Mouse (Mus musculus) adrenal gland, adult (tissue): ENCODE measurements at regions not wholly inside any gene's neighbourhood (a gene's known extent, or its start where the extent isn't known, plus 50 kb on each side); places are given as distances from the start of the nearest gene placed in this dataset.

Source experiments
- DNase-seq, 2 experiments: peaks; one replicate each; pipeline ENCODE4 v3.0.0; 2022 to 2023; ENCODE audit warnings: low spot score in 1 of 2; ENCODE audit not compliant: inconsistent age in 2 of 2

DNA sequence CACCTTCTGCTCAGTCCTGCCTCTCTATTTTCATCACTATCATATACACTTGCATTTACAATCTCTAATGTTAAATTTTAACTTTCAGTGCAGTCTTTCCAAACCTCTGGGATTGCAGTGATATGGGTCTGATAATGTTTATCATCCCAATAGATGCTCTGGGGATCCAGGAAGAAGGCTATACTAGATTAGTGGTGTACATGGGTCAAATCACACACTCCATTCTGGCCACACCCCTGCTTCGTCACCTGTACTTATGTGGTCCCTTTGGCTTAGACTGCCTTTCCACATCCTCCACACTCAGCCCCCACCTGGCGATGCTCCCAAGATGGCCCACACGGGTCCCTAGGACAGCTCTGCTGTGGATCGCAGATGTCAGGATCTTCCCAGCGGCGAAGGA, 76.2 kb upstream of the Hes1 start:
- no peak for DNase-seq

DNA sequence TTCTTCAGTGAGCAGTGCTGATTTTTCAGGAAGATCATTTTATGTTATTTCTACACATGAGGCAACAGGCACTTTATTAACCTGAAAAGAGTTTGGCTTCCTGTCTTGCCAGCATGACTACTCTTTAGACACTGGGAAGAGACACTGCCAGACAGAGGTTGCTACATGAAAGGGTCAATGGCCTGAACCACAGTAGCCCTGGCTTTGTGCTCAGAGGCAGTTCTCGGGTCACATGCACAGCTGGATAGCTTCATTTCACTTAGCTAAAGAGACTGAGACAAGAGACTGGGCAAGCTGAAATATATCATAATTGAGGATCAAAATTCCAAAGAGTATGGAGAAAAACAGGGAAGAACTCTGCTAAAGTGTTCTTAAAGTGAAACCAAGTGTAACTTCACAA, 74.9 kb upstream of the Hes1 start:
- DNase-seq, result no peak

DNA sequence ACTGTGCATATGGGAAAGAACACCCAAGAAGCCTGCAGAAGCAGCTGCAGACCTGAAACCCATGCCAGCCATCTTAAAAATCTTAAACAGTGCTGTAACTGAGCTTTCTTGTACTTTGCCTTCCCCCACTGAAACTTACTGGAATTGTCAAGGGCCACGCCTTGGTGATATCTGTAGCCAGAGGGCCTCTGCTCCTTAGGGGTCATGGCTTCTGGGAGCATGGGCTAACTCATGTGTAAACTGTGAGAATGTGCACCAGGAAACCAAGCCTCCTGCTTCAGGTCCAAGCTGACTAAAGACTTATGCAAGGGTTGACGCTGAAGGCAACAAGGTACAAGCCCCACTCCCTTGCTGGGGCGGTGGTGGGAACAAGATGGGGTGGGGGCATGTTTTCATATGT, 73.8 kb upstream of the Hes1 start:
- no peak for DNase-seq

DNA sequence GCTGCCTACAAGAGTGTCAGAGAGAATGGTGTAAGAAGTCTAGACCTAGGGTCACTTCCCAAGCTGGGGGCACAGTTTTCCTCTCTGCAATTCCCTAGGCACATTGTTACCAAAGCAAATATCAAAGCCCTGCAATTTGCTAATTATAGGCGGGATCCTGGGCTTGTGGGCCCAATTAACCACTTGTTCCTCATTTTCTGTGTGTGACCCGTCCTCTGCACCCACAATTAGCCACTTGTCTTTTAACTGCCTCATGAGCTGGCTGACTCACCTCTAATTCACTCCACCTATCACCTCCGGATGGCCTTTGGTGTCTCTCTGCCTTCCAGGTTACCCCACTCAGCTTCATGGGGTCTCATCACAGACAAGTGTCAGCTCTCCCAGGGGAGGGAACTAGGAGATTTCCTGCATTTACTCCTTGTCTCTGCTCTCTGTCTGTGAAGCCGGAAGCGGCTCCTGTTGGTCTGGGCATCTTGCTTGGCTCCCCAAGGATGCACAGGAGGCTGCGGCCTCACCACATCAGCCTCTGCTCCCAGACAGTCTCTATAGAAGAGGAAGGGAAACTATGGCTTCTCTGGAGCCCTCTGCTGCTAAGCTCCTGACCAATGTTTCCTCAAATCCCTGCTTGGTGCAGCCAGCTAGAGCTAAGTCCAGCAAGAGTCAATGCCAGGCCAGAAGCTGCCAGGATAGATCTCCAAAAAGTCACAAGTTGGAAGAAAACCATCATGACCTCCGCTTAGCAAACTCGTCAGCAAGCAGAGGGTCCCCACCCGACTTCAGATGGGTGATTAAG, 73.2 kb upstream of the Hes1 start:
- DNase-seq, result no peak

DNA sequence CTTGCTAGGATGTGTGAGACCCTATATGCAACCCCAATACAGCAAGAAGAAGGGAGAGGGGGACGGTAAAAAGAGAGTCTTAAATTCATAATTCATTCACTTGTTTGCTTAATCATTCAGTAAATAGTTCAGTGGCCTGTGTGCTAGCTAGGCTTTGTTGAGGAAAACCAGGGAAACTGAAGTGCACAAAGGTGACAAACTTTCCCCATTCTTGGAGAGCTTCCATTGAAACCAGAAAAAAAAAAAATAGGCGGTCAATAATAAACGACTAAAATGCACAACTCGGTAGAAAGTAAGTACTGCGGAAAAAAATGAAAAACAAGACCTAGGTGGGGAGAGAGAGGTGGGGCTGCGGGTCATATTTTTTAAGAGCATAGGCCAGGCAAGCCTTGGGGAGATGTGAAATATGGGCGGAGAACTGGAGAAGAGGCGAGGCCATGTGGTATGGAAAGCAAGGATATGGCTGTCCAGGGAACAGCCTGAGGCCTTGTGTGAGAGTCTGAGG, 72.3 kb upstream of the Hes1 start:
- DNase-seq, result no peak

DNA sequence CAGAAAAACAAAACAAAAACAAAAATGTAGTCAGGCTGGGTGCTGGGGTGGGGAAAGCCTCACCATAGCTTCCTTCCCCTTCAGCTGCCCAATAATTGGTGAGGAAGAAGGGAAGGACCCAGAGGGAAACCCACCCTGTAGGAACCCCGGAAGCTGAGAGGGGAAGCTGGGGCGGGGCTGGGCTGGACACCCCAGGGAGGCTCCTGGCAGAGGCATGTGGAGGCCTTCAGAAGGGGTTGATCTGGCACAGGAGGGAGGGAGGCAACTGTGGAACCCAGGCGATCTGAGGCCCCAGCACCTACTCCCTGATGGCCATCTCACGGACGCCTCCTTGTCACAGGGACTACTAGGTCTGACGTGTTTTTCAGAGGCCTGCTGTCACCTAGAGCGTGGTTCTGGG, 71.1 kb upstream of the Hes1 start:
- no peak for DNase-seq

DNA sequence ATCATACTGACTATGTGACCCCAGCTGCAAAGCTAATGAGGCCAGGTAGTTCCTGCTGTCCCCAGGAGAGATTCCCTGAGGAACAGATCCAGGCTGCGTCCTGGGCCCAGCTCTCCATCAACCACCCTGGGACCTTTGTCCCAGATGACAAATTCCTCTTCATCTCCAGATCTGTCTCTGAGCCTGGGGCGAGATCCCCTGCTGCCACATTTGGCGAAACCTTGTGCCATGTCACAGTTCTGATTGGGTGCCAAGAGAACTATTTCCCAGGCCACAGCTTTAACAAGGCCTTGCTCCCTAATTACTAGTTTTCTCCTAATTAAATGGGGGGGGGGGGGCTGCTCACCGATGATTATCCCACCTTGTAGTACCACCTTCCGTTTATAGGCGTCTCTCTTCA, 70.6 kb upstream of the Hes1 start:
- no peak for DNase-seq

DNA sequence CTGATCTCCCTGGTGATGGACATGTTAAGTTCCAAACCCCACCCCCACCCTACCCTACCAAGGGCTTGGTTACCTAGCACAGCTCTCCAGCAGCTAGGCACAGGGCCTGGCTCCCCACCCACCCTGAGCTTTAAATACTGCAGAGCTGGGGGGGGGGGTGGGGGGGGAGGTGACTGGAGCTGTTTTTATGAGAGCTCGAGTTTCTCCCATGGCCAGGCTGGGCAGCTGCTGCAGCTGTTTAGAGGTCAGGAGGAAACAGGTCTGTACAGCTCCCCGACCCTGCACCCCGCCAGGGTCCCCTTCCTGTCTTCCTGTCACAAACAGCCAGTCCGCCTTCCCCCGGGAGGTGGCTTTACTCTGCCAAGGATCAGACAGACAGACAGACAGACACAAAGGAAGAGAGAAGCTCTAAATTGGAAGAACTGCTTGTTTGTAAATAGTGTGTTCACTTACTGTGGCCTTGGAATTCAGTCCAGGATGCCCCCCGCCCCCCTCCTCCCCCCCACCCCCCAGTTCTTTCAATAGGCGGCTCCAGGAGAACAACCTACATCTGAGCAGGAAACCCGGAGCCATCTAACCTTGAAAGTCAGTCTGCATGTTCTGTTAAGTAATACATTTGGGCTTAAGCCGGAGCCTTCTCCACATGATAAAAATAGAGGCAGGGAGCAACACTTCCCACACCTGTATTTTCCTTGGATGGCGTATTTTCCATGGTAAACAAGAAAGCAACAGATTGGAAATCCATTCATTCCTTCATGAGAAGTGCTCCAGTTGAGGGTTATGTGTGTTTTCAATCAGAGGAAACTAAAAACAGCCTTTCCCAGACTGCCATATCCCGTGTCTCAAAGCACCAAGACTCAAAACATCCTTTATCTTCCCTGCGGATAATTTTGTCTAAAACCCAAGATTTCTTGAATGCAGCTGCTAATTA, 67.8 kb upstream of the Hes1 start:
- DNase-seq, result peak; percentile 54 to 64

DNA sequence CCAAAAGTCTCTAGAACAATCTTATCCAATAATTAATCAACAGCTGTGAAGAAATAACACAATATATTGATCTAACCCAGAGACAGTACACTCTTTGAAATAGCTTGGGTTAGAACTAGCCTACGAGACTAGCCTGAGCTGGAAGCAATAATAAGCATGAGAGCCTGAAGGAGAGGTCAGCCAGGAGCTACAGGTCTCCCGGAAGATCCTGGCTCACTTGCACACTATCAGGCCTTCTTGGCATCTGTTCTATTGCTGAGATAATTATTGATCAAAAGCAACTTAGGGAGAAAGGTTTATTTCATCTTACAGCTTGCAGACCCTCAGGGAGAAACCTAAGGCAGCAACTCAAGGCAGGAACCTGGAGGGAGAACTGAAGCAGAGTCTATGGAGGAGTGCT, 64.0 kb upstream of the Hes1 start:
- no peak for DNase-seq

DNA sequence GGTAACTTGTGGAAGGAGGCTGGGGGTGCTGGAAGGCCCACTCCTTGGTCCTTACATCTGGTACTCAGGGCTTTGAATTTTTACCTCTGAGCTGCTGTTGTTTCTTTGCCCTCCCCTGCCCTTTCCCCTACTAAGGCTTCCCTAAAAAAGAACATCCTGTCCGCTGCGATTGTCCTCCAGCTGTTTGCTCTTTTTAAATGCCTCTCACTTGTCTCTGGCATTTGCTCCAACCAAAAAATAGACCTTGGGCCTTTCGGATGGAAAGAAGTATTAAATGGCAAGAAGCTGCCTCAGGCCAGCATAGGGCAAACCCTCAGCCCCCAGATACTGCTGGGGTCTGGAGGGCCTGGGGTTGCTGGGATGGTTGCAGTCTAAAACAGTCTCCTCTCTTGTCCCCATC, 59.1 kb upstream of the Hes1 start:
- peak in 1 of 2 experiments; percentile 48 for DNase-seq

DNA sequence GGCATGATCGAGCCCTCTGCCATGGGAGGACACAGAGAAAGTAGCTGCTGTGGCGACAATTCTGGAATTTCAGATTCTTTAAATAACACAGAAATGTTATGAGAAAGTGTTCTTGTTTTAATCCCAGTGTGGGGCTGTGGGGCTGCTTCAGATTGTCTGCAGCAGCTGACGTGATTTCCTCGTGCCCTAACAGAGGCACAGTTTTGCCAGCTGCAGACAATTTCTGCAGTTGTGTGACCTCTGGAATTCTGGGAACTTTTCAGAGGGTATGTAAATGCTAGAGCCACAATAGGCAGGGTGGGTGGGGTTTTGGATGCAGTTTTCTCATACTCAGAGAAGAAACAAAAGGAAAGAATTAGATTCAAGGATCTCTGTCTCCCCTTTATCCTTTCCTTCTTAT, 57.4 kb upstream of the Hes1 start:
- no peak for DNase-seq

DNA sequence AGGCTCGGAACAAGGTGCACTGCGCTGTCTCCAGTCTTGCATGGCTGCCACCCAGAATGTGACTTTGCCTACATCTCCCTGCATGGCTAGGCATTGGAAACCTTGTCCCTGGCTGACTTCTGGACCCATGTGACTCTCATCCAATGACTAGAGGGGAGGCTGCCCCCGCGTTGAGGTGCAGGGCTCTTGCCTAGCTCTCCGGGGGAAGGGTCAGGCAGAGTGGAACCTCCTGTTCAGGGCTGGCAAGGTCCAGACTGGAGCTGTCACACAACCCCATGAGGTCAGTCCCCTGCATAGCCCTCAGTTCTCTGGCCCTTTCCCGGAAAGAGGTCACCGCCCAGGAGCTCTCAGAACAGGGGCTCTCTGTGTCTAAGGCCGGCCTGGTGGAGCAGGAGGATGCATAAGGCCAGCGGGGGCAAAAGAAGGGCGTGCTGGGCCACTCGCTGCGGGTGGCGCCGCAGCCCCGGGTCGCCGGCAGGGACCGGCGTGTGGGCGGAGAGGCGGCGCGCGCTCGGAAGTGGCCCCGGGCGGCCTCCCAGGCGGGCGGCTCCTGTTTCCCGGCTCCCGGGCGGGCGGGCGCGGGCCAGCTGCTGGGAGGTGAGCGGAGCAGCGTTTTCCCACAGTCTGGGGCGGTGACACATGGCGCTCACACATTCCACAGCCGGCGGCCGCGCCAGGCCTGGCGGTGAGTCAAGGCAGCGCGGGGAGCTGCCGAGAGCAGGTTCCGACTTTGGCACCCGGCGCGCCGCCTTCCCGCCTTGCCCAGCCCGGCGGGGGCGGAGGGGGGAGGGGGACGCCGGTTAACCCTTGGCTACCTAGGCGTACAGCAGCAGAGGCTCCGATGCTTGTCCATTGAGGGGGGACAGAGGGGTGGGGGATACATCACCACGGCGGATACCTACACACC, 55.5 kb upstream of the Hes1 start:
- DNase-seq, result peak; percentile 90 to 95

DNA sequence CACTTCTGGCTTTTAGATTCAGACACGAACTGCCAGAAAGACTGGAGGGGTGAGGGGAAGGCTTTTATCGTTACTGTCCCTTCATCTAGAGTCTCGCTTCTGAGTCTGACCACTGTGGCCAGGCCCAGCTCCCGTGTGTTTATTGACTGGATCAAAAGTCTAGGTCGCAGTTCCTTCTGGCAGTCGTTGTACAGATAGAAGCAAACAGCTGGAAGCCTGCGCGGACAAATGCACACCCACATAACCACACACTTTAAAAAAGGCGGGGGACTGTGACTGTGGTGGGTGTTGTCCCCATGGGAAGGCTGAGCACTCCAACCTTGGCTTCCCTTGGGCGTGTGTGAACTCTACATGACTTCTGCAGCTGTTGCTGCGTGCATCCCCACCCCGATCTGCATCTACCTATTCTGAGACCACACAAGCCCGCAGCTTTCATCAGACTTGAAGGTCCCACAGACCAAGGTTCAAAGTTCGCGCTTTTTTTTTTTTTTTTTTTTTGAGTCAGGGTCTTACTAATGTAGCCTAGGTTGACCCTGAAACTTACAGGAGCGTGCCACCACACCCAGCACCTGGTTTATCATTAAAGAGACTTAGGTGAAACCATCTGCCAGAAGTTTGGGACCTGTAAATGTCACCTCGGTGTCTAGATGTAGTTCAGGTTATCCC, 54.5 kb upstream of the Hes1 start:
- DNase-seq, result peak; percentile 45 to 63

DNA sequence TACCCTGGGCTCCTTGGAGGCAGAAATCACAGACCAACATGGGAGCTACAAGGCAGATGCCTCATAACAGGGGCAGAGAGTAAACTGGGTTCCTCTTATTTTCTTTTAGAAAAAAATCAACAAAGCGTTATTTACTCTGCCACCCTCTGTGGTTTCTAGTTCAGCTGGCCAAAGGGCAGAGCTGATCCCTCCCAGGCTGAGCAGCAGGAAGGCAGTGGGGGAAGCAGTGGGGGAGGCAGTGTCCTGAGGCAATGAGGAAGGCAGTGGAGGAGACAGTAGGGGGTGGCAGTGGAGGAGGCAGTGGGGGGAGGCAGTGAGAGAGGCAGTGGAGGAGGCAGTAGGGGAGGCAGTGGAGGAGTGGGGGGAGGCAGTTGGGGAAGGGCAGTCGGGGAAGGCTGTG, 51.1 kb upstream of the Hes1 start:
- no peak for DNase-seq

DNA sequence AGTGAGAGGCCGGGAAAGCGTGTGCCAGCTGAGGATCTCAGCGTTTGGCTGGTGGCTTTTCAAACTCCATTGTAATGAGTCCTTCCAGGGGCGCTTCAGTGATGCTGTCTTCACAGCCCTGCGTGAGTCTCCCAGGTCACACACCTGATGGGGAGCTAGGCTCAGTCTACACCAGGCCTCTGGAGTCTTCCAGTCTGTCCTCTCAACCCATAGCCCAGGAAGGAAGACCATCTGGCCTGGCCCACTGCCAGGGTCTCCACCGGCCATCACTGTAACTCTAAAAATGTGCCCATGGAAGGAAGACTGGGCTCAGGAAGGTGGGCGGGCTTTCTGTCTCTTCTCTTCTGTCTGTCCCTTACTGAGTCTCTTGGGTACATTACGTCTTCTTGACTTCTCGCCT, 50.2 kb upstream of the Hes1 start:
- DNase-seq, result no peak
